Mouse (Mus musculus): ENCODE data around the gene Abhd5.

DNA sequence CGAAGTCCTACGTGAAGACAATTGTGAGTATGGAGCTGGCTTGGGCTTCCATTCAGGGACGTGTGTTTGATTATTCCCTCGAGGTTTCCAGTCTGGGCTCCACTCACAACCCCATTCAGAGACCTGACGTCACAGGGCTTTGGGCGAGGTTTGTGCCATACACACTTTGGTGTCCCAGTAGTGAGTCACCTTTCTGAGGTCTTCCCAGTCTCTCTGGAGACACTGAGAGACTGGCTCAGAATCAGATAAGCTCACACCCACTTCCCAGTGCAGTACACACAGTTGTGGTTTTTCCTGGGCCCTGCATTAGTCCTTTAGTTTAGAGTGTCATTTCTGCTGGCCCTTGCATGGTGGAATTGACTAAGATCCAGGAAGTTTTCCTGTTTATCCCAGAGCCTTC, 27.6 kb downstream of the Abhd5 start:
- TF ChIP-seq MAFK (IDR thresholded peaks at IDR 0.05; ENCODE audit: borderline replicate concordance, low read depth, low read length) (no peak), POLR2A (IDR thresholded peaks at IDR 0.05; ENCODE audit: control insufficient read depth in 1 of 2, insufficient read depth in 1 of 2, low read depth in 1 of 2, low read length in 2 of 2, poor library complexity in 1 of 2) (no peak), CTCF (IDR thresholded peaks at IDR 0.05 in 2 of 3, conservative IDR thresholded peaks at IDR 0.05 in 1 of 3; ENCODE audit: control insufficient read depth in 1 of 3, insufficient read depth in 1 of 3, low read depth in 2 of 3, low read length in 3 of 3, poor library complexity in 1 of 3, severe bottlenecking in 1 of 3) (no peak), E2F4 (IDR thresholded peaks at IDR 0.05; ENCODE audit: borderline replicate concordance, low read depth, low read length) (no peak), UBTF (IDR thresholded peaks at IDR 0.05; ENCODE audit: borderline replicate concordance, insufficient read depth, low read depth, low read length) (no peak)

Data from MEL (cell line).